Mouse (Mus musculus) forebrain, embryonic 14.5 days (tissue): ENCODE results near the gene Tap2. TPM values are rescaled to one million over a fixed set of nuclear protein-coding genes. Genes with fewer than 3 reads are reported as not detected.

Experiments used
- ATAC-seq: fragments of 200-750 bp; cut with Nextera tagmentation; 2 replicates; pipeline ENCODE4 v1.8.0; 2017; ENCODE audit warnings: mild to moderate bottlenecking, moderate library complexity
- DNase-seq: peaks from one replicate; pipeline ENCODE4 v3.0.0-alpha.2; 2015; ENCODE audit warnings: low spot score
- H3K27ac ChIP-seq: fragments of 300-500 bp; sonication (generic); 2 replicates; pipeline ENCODE4 v1.5.1; 2014; ENCODE audit warnings: low read depth, mild to moderate bottlenecking, control low read depth, low read length, moderate library complexity
- H3K27me3 ChIP-seq: fragments of 300-500 bp; sonication (generic); replicated peaks from 2 replicates; pipeline ENCODE4 v1.6.1; 2014; ENCODE audit warnings: low read length, control low read depth, mixed read lengths; ENCODE audit not compliant: control insufficient read depth, insufficient read depth
- H3K36me3 ChIP-seq: fragments of 300-500 bp; sonication (generic); 2 replicates; pipeline ENCODE4 v1.6.1; 2014; ENCODE audit warnings: low read length, control low read depth; ENCODE audit not compliant: control insufficient read depth, insufficient read depth
- H3K4me1 ChIP-seq: fragments of 300-500 bp; sonication (generic); 2 replicates; pipeline ENCODE4 v1.6.1; 2014; ENCODE audit warnings: antibody characterized with exemption, low read length, control low read depth; ENCODE audit not compliant: control insufficient read depth, insufficient read depth
- H3K4me2 ChIP-seq: fragments of 300-500 bp; sonication (generic); 2 replicates; pipeline ENCODE4 v1.6.1; 2014; ENCODE audit warnings: mild to moderate bottlenecking, control low read depth, low read length
- H3K4me3 ChIP-seq: fragments of 300-500 bp; sonication (generic); 2 replicates; pipeline ENCODE4 v1.5.1; 2014; ENCODE audit warnings: low read depth, low read length, control low read depth
- H3K9ac ChIP-seq: fragments of 300-500 bp; sonication (generic); 2 replicates; pipeline ENCODE4 v1.6.1; 2014; ENCODE audit warnings: mild to moderate bottlenecking, low read length, control low read depth, moderate library complexity
- H3K9me3 ChIP-seq: fragments of 300-500 bp; sonication (generic); replicated peaks from 2 replicates; pipeline ENCODE4 v1.6.1; 2016; ENCODE audit warnings: low read length, control low read depth, mixed read lengths; ENCODE audit not compliant: control insufficient read depth
- WGBS: fragments of 180-500 bp; shearing (Covaris S2); extraction: QIAGEN DNeasy Blood & Tissue Kit; methylation state at CpG from one replicate; pipeline ENCODE4 v1.1.7; 2014; 5-methylcytosine and 5-hydroxymethylcytosine counted together
- polyA plus RNA-seq: library from polyadenylated mRNA; unstranded; fragments of >200 nt; fragmentation: Nextera tagmentation; extraction: Ambion mirVana; gene quantifications from 2 replicates; pipeline ENCODE4 v1.2.1, GENCODE M21; 2014

Gene Tap2
- polyA plus RNA-seq, 1 experiment from 2014 or later, result 0.28 TPM

DNA sequence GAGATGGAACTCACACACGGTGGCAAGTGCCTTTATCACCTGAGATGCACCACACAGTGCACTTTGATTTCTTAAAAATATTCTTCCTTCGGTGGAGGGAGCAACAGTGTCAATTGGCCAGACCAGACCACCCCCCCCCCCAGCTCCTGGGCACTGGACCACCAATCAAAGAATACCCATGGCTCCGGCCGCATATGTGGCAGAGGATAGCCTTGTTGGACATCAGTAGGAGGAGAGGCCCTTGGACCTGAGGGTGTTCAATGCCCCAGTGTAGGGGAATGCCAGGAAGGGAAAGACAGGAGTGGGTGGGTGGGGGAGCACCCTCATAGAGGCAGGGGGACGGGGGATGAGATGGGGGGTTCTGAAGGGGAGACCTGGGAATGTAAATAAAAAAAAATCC, 3.4 kb downstream of the Tap2 start:
- H3K36me3 ChIP-seq, result no peaks in the 10 kb centered on the region
- H3K9ac ChIP-seq, result no peak overlapping the region
- H3K4me2 ChIP-seq, result no peak overlapping the region
- no peaks in the 10 kb centered on the region for H3K4me1 ChIP-seq
- no peak overlapping the region for H3K4me3 ChIP-seq
- DNase-seq (no peak), ATAC-seq (no peak)
- H3K27ac ChIP-seq, result no peak overlapping the region
- H3K27me3 ChIP-seq, result peaks cover 22% of the 10 kb centered on the region
- no peaks in the 10 kb centered on the region for H3K9me3 ChIP-seq
- 86% methylated on average over 5 of the region's 5 CpGs for WGBS

- no peak overlapping the region for H3K4me2 ChIP-seq
- H3K27me3 ChIP-seq, result peaks cover 29% of the 10 kb centered on the region
- H3K9me3 ChIP-seq, result no peaks in the 10 kb centered on the region
- 56% methylated on average over 3 of the region's 3 CpGs for WGBS
- H3K36me3 ChIP-seq, result no peaks in the 10 kb centered on the region
- no peak overlapping the region for H3K27ac ChIP-seq
- H3K9ac ChIP-seq, result no peak overlapping the region
- H3K4me1 ChIP-seq, result no peaks in the 10 kb centered on the region
- ATAC-seq (no peak), DNase-seq (no peak)
- H3K4me3 ChIP-seq, result no peak overlapping the region
These were observed 4.1 kb downstream of the Tap2 start for GRCm38 (mm10) chr17:34207456-34207855.

GRCm38 (mm10) chr17:34207866-34208265, 4.5 kb downstream of the Tap2 start:
- Histone ChIP-seq H3K4me2 (no peak overlapping the region), H3K4me3 (no peak overlapping the region), H3K9me3 (no peaks in the 10 kb centered on the region), H3K4me1 (no peaks in the 10 kb centered on the region), H3K27me3 (peaks cover 32% of the 10 kb centered on the region), H3K27ac (no peak overlapping the region), H3K36me3 (no peaks in the 10 kb centered on the region), H3K9ac (no peak overlapping the region)
- DNase-seq, result no peak
- ATAC-seq, result no peak
- WGBS, result 95% methylated on average over 9 of the region's 9 CpGs

DNA sequence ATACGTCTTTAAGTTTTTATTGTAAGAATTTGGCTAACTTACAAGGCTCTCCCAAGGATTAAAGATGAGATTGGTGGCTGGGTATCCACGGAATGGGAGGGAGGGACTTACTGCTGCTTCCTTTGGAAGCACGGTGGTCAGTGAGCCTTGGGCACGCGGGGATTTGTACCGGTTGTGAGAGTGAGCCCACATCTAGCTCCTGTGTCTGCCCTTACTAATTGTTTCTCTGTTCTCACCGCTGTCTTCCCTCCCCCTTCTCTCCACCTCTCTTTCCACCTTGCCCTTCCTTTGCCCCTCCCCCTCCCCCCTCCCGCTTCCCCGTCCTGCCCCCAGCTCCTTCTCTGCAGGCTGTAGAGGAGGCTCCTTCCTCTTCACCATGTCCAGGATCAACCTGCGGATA, 5.1 kb downstream of the Tap2 start:
- no peak for ATAC-seq
- Histone ChIP-seq H3K36me3 (no peaks in the 10 kb centered on the region), H3K4me3 (no peak overlapping the region), H3K9ac (no peak overlapping the region), H3K4me1 (no peaks in the 10 kb centered on the region), H3K27me3 (peaks cover 37% of the 10 kb centered on the region), H3K9me3 (no peaks in the 10 kb centered on the region), H3K4me2 (no peak overlapping the region), H3K27ac (no peak overlapping the region)
- DNase-seq, result no peak
- WGBS, result 25% methylated on average over 8 of the region's 10 CpGs

DNA sequence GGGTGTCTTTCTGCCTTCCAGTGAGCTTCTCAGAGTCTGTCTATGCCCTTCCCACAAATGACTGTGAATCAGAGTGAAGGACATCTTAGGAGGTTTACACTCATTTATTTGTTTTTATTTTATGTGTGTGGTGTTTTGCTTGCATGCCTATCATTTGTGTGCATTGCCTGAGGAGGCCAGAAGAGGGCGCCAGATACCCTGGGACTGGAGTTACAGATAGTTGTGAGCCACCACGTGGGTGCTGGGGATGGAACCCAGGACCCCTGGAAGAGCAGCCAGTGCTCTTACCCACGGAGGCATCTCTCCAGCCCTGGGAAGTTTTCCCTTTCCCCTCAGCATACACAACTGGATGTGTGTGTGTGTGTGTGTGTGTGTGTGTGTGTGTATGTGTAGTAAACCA, 6.4 kb downstream of the Tap2 start:
- no peak overlapping the region for H3K27ac ChIP-seq
- H3K4me1 ChIP-seq, result no peaks in the 10 kb centered on the region
- H3K4me3 ChIP-seq, result no peak overlapping the region
- H3K27me3 ChIP-seq, result peaks cover 46% of the 10 kb centered on the region
- H3K9ac ChIP-seq, result no peak overlapping the region
- WGBS, result 56% methylated on average over 3 of the region's 3 CpGs
- H3K4me2 ChIP-seq, result no peak overlapping the region
- no peaks in the 10 kb centered on the region for H3K36me3 ChIP-seq
- no peaks in the 10 kb centered on the region for H3K9me3 ChIP-seq
- DNase-seq, result no peak
- ATAC-seq, result no peak

- no peak overlapping the region for H3K9ac ChIP-seq
- H3K36me3 ChIP-seq, result no peaks in the 10 kb centered on the region
- H3K27ac ChIP-seq, result no peak overlapping the region
- H3K4me3 ChIP-seq, result no peak overlapping the region
- H3K4me1 ChIP-seq, result no peaks in the 10 kb centered on the region
- ATAC-seq, result no peak
- H3K27me3 ChIP-seq, result peaks cover 36% of the 10 kb centered on the region
- DNase-seq, result no peak
- no peaks in the 10 kb centered on the region for H3K9me3 ChIP-seq
- no peak overlapping the region for H3K4me2 ChIP-seq
- 84% methylated on average over 3 of the region's 3 CpGs for WGBS
These were observed 7.3 kb downstream of the Tap2 start for GRCm38 (mm10) chr17:34210599-34210998.

- no peak overlapping the region for H3K4me3 ChIP-seq
- H3K4me2 ChIP-seq, result no peak overlapping the region
- 19% methylated on average over 22 of the region's 23 CpGs for WGBS
- DNase-seq (no peak), ATAC-seq (no peak)
- no peaks in the 10 kb centered on the region for H3K36me3 ChIP-seq
- H3K27ac ChIP-seq, result no peak overlapping the region
- no peaks in the 10 kb centered on the region for H3K9me3 ChIP-seq
- no peaks in the 10 kb centered on the region for H3K4me1 ChIP-seq
- H3K9ac ChIP-seq, result no peak overlapping the region
- H3K27me3 ChIP-seq, result peaks cover 29% of the 10 kb centered on the region
These were observed 8.5 kb downstream of the Tap2 start for GRCm38 (mm10) chr17:34211746-34212365.

DNA sequence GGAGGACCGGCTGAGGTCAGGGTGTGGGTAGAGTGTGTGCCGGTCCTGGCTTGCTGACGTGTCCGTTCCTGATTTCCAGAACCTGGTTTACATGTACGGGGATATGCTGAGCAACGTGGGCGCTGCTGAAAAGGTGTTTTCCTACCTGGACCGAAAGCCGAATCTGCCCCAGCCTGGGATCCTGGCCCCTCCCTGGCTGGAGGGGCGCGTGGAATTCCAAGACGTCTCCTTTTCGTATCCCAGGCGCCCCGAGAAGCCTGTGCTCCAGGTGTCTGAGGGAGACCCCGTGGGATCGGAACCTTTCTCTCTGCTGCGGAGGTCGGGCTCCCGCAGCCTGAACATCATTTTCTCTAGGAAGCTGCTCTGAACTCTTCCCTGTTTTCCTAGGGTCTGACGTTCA, 10.6 kb downstream of the Tap2 start:
- Histone ChIP-seq H3K27me3 (peaks cover 29% of the 10 kb centered on the region), H3K27ac (no peak overlapping the region), H3K4me2 (no peak overlapping the region), H3K4me3 (no peak overlapping the region), H3K4me1 (no peaks in the 10 kb centered on the region), H3K9ac (no peak overlapping the region), H3K9me3 (no peaks in the 10 kb centered on the region), H3K36me3 (no peaks in the 10 kb centered on the region)
- no peak for DNase-seq
- WGBS, result 37% methylated on average over 21 of the region's 21 CpGs
- ATAC-seq, result no peak

- no peak overlapping the region for H3K9ac ChIP-seq
- H3K36me3 ChIP-seq, result no peaks in the 10 kb centered on the region
- H3K27me3 ChIP-seq, result peaks cover 29% of the 10 kb centered on the region
- no peak for ATAC-seq
- H3K27ac ChIP-seq, result no peak overlapping the region
- WGBS, result 86% methylated on average over 12 of the region's 12 CpGs
- H3K9me3 ChIP-seq, result no peaks in the 10 kb centered on the region
- no peak for DNase-seq
- H3K4me1 ChIP-seq, result no peaks in the 10 kb centered on the region
- H3K4me3 ChIP-seq, result no peak overlapping the region
- H3K4me2 ChIP-seq, result no peak overlapping the region
These were observed 11.8 kb downstream of the Tap2 start for GRCm38 (mm10) chr17:34215176-34215575.
